Mouse (Mus musculus) gastrocnemius, postnatal 36 days (tissue): ENCODE measurements around the gene Unc5c. TPM values are rescaled to one million over a fixed set of nuclear protein-coding genes. Genes with fewer than 3 reads are reported as not detected.

Experiments
- DNase-seq, 2 experiments: peaks; one replicate each; pipeline ENCODE4 v3.0.0; 2022
- intact Hi-C: fragments of 180-260 bp; cut with DNase I; formaldehyde crosslinking; loops from one replicate; pipeline ENCODE4 v1.15.1; 2025
- total RNA-seq, 2 experiments: library from RNA; stranded (reverse); gene quantifications; 2 replicates each; pipeline ENCODE4 v1.2.3; 2021

The Unc5c gene
- total RNA-seq, 2 experiments from 2014 or later: not detected

GRCm38 (mm10) chr3:141794371-141794770 lies 329.4 kb downstream of the Unc5c start:
- no peak for DNase-seq

GRCm38 (mm10) chr3:141797372-141797771 lies 332.4 kb downstream of the Unc5c start:
- DNase-seq: no peak
- intact Hi-C loops: no loop called here

More at GRCm38 (mm10) chr3:141794371-141794770, 329.4 kb downstream of the Unc5c start:
- intact Hi-C loops: no loop called here

GRCm38 (mm10) chr3:141797789-141798188 lies 332.8 kb downstream of the Unc5c start:
- no peak for DNase-seq
- intact Hi-C loops: no loop called here

- DNase-seq: no peak
- intact Hi-C loops: no loop called here
Observed at GRCm38 (mm10) chr3:141804133-141804532, 339.1 kb downstream of the Unc5c start.

GRCm38 (mm10) chr3:141809581-141809980 lies 344.6 kb downstream of the Unc5c start:
- intact Hi-C loops: no loop called here
- DNase-seq: no peak

- intact Hi-C loops: no loop called here
- no peak for DNase-seq
Observed at GRCm38 (mm10) chr3:141810944-141811343, 345.9 kb downstream of the Unc5c start.

- intact Hi-C loops: no loop called here
- no peak for DNase-seq
Observed at GRCm38 (mm10) chr3:141811348-141811747, 346.3 kb downstream of the Unc5c start.

GRCm38 (mm10) chr3:141814776-141815175 lies 349.8 kb downstream of the Unc5c start:
- no peak for DNase-seq
- intact Hi-C loops: no loop called here

- intact Hi-C loops: no loop called here
- DNase-seq: no peak
Observed at GRCm38 (mm10) chr3:141818615-141819312, 353.7 kb downstream of the Unc5c start.

GRCm38 (mm10) chr3:141819331-141819941 lies 354.4 kb downstream of the Unc5c start:
- intact Hi-C loops: no loop called here
- DNase-seq: no peak

GRCm38 (mm10) chr3:141828301-141828700 lies 363.3 kb downstream of the Unc5c start:
- DNase-seq: no peak
- intact Hi-C loops: no loop called here

GRCm38 (mm10) chr3:141831135-141831534 lies 366.1 kb downstream of the Unc5c start:
- no peak for DNase-seq

GRCm38 (mm10) chr3:141838864-141839263 lies 373.8 kb downstream of the Unc5c start:
- DNase-seq: no peak
- intact Hi-C loops: no loop called here

More at GRCm38 (mm10) chr3:141831135-141831534, 366.1 kb downstream of the Unc5c start:
- intact Hi-C loops: no loop called here

- intact Hi-C loops: no loop called here
- no peak for DNase-seq
Observed at GRCm38 (mm10) chr3:141849206-141849605, 384.2 kb downstream of the Unc5c start.

- intact Hi-C loops: no loop called here
- no peak for DNase-seq
Observed at GRCm38 (mm10) chr3:141850141-141850540, 385.1 kb downstream of the Unc5c start.

- intact Hi-C loops: no loop called here
- DNase-seq: no peak
Observed at GRCm38 (mm10) chr3:141854339-141854738, 389.3 kb downstream of the Unc5c start.

- DNase-seq: no peak
- intact Hi-C loops: no loop called here
Observed at GRCm38 (mm10) chr3:141857123-141857522, 392.1 kb downstream of the Unc5c start.

- intact Hi-C loops: loop anchor here (2.0 to 10.0 kb wide), 3 partner anchors 302 to 614 kb away; partner anchors contain the start of gene Bmpr1b
- DNase-seq: no peak
Observed at GRCm38 (mm10) chr3:141862816-141863461, 397.9 kb downstream of the Unc5c start.

- intact Hi-C loops: no loop called here
- DNase-seq: no peak
Observed at GRCm38 (mm10) chr3:141871805-141872204, 406.8 kb downstream of the Unc5c start.

- intact Hi-C loops: no loop called here
- no peak for DNase-seq
Observed at GRCm38 (mm10) chr3:141872337-141873042, 407.5 kb downstream of the Unc5c start.

GRCm38 (mm10) chr3:141882496-141882895 lies 417.5 kb downstream of the Unc5c start:
- DNase-seq: no peak
- intact Hi-C loops: loop anchor here (10.0 kb wide), 1 partner anchor 162 kb away; no protein-coding TSS in a partner anchor
